Mouse (Mus musculus) liver, embryonic 16.5 days (tissue): ENCODE data around the gene Eif3g. TPM values are rescaled to one million over a fixed set of nuclear protein-coding genes. Genes with fewer than 3 reads are reported as not detected.

Source experiments
- ATAC-seq: fragments of 200-750 bp; cut with Nextera tagmentation; 2 replicates; pipeline ENCODE4 v1.8.0; 2017; ENCODE audit warnings: low read depth, mild to moderate bottlenecking, moderate number of reproducible peaks, moderate library complexity
- H3K27ac ChIP-seq: fragments of 300-500 bp; sonication (generic); 2 replicates; pipeline ENCODE4 v1.5.1; 2014; ENCODE audit warnings: mild to moderate bottlenecking, low read length
- H3K27me3 ChIP-seq: fragments of 300-500 bp; sonication (generic); 2 replicates; pipeline ENCODE4 v1.6.1; 2014; ENCODE audit warnings: low read depth, low read length, mixed read lengths; ENCODE audit not compliant: control insufficient read depth, insufficient read depth
- H3K36me3 ChIP-seq: fragments of 300-500 bp; sonication (generic); 2 replicates; pipeline ENCODE4 v1.6.1; 2014; ENCODE audit warnings: mild to moderate bottlenecking; ENCODE audit not compliant: control insufficient read depth, insufficient read depth
- H3K4me1 ChIP-seq: fragments of 300-500 bp; sonication (generic); 2 replicates; pipeline ENCODE4 v1.6.1; 2014; ENCODE audit warnings: low read depth, low read length, mixed read lengths; ENCODE audit not compliant: control insufficient read depth
- H3K4me2 ChIP-seq: fragments of 300-500 bp; sonication (generic); 2 replicates; pipeline ENCODE4 v1.6.1; 2014; ENCODE audit warnings: low read depth, low read length, mixed read lengths
- H3K4me3 ChIP-seq: fragments of 300-500 bp; sonication (generic); 2 replicates; pipeline ENCODE4 v1.5.1; 2014; ENCODE audit warnings: low read depth, mild to moderate bottlenecking, low read length
- H3K9ac ChIP-seq: fragments of 300-500 bp; sonication (generic); 2 replicates; pipeline ENCODE4 v1.6.1; 2014; ENCODE audit warnings: low read depth, low read length
- H3K9me3 ChIP-seq: fragments of 300-500 bp; sonication (generic); replicated peaks from 2 replicates; pipeline ENCODE4 v1.6.1; 2016; ENCODE audit warnings: low read length; ENCODE audit not compliant: control insufficient read depth
- WGBS: fragments of 180-500 bp; shearing (Covaris S2); extraction: QIAGEN DNeasy Blood & Tissue Kit; methylation state at CpG from one replicate; pipeline ENCODE4 v1.1.7; 2014; ENCODE audit not compliant: insufficient replicate concordance; 5-methylcytosine and 5-hydroxymethylcytosine counted together
- polyA plus RNA-seq: library from polyadenylated mRNA; unstranded; fragments of >200 nt; fragmentation: Nextera tagmentation; extraction: Ambion mirVana; gene quantifications from 2 replicates; pipeline ENCODE4 v1.2.1, GENCODE M21; 2015

Eif3g gene
- 149 and 161 TPM in 2 replicates for polyA plus RNA-seq

DNA sequence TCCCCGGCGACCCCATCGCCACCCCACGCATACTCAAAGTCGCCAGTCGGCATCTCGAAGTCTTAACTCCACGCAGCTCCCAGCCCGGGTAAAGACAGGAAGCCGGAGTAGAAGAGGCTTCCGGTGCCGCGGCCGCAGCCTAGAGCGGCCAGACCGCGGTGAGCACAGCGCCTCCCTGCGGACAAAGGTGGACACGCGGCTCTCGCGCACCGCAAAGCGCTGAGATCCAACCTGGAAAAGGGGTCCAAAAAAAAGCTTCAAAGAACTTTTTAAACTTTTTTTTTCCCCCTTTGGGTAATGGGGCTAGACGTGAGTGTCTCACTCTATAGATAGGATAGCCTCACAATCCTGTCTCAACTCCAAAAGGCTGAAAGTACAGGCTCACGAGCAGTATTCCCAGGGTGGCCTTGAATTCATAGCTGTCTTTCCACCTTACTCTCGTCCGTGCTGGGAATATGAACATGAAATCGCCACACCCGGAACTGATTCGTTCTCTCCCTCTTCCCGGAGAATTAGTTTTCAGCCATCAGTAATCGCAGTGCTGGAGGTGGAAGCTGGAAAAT lies at the start of gene Eif3g:
TSS of gene Eif3g (minus strand) at position 113 of the 563 bp plus-strand sequence.
- WGBS: 5% methylated on average over 34 of the region's 34 CpGs
- peak; percentile 81 for ATAC-seq
- Histone ChIP-seq H3K9me3 (no peaks in the 10 kb centered on the region), H3K9ac (peak within 1 kb of the TSS; percentile 93), H3K4me1 (peaks cover 27% of the 10 kb centered on the region), H3K4me3 (peak within 1 kb of the TSS; percentile 95), H3K27ac (peak within 1 kb of the TSS; percentile 81), H3K4me2 (peak within 1 kb of the TSS; percentile 95), H3K36me3 (peaks cover 29% of the 10 kb centered on the region), H3K27me3 (no peaks in the 10 kb centered on the region)

GRCm38 (mm10) chr9:20946066-20946880 lies 47.9 kb upstream of the Eif3g start:
- H3K27ac ChIP-seq: 0 out of 2 replicates have a peak overlapping the region, but pooled peaks have one; percentile 1
- H3K9me3 ChIP-seq: no peaks in the 10 kb centered on the region
- H3K4me2 ChIP-seq: no peak overlapping the region
- H3K4me1 ChIP-seq: peaks cover 51% of the 10 kb centered on the region
- ATAC-seq: no peak
- H3K27me3 ChIP-seq: no peaks in the 10 kb centered on the region
- no peak overlapping the region for H3K4me3 ChIP-seq
- WGBS: 58% methylated on average over 16 of the region's 16 CpGs
- peaks cover 10% of the 10 kb centered on the region for H3K36me3 ChIP-seq
- H3K9ac ChIP-seq: no peak overlapping the region

DNA sequence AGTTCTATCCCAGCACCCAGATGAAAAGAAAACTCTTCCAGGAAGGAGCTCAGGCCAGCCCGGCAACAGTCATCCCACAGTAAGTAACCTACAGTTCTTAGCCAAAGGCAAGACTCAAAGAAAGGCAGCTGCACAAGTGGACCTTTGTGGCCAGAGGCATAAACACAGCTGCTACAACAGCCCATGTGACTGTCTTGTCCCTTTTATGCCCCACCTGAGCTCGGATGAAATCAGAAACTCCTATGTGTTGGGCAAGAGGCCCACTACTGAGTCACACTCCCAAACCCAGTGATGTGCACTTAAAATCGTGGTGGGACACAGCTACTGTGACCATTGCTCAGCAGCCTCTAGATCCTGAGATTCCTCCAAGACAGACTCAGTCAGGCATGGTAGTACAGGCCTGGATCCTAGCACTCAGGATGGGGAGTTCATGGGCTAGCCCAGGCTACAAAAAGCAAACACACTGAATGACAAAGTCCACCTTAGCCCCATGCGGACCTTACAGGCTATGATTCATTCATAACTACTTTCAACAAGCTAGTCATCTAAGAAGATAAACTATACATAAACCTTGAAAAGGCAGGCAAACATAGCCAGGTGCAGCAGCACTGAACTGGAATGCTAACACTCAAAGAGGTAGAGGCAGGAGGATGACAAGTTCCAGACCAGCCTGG lies 46.4 kb upstream of the Eif3g start:
- H3K9ac ChIP-seq: no peak overlapping the region
- ATAC-seq: no peak
- H3K9me3 ChIP-seq: no peaks in the 10 kb centered on the region
- 74% methylated on average over 4 of the region's 4 CpGs for WGBS
- no peak overlapping the region for H3K4me3 ChIP-seq
- H3K36me3 ChIP-seq: peaks cover 21% of the 10 kb centered on the region
- H3K27ac ChIP-seq: no peak overlapping the region
- no peaks in the 10 kb centered on the region for H3K27me3 ChIP-seq
- H3K4me1 ChIP-seq: peaks cover 39% of the 10 kb centered on the region
- no peak overlapping the region for H3K4me2 ChIP-seq

DNA sequence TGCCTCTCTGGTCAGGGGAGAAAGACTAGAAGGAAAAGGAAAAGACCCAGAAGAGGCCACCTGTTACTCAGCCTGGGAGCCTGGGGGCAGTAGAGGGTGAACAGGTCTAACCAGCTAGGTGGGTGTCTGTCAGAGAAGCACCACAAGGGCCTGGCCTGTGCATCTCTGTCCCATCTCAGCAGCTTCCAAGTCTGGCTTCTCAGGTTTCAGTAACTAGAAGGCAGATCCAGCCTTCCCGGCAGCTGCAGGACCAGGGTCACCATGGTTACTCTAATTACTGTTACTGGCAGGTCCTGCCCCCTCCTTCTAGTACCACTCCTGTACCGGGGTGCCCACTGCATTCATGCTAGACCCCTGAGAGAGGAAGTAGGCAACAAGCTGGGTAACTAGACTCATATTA lies 45.5 kb upstream of the Eif3g start:
- Histone ChIP-seq H3K4me3 (no peak overlapping the region), H3K4me2 (no peak overlapping the region), H3K9ac (no peak overlapping the region), H3K9me3 (no peaks in the 10 kb centered on the region), H3K27me3 (no peaks in the 10 kb centered on the region), H3K36me3 (peaks cover 30% of the 10 kb centered on the region), H3K27ac (no peak overlapping the region), H3K4me1 (peaks cover 30% of the 10 kb centered on the region)
- 69% methylated on average over 2 of the region's 2 CpGs for WGBS
- no peak for ATAC-seq

DNA sequence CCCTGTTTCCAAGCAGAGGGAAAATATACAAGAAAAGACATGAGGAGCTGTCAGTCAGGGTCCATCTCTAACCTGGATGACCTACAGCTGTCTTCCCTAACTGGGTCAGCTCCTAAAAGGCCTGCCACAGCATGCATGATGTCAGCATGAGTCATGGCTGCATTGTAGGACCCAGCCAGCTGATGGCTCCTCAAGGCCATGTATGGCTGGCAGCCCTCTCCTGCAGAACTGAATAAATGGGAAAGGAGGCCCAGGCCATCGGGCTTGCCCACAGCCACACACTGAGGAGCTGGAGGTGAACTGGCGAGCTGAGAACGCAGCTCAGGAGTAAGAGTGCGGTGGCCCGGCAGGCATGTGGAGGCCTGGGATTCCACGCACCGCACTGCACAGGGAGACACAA lies 45.0 kb upstream of the Eif3g start:
- 91% methylated on average over 7 of the region's 7 CpGs for WGBS
- Histone ChIP-seq H3K9ac (no peak overlapping the region), H3K4me2 (no peak overlapping the region), H3K9me3 (no peaks in the 10 kb centered on the region), H3K36me3 (peaks cover 35% of the 10 kb centered on the region), H3K4me1 (peaks cover 26% of the 10 kb centered on the region), H3K27me3 (no peaks in the 10 kb centered on the region), H3K4me3 (no peak overlapping the region), H3K27ac (no peak overlapping the region)
- no peak for ATAC-seq

DNA sequence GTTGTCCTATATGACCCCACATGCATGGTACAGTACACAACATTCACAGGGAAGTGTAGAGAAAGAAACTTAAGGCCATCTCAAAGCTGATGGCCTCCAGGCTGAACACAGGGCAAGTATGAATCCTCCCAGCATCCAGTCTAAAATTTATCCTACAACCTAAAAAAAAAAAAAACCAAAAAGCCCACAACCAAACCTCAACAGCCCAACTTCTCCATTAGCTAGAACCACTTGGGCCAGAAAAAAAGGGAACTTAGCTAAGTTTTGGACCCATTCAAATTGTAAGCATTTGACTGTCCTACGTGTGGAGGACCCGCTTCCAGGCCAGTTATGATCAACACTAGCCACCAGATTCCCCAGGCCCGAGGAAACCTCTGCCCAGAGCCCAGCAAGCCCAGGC lies 24.8 kb upstream of the Eif3g start:
- WGBS: 84% methylated on average over 3 of the region's 3 CpGs
- ATAC-seq: no peak
- Histone ChIP-seq H3K27ac (no peak overlapping the region), H3K9me3 (no peaks in the 10 kb centered on the region), H3K9ac (no peak overlapping the region), H3K4me1 (no peaks in the 10 kb centered on the region), H3K4me3 (no peak overlapping the region), H3K27me3 (no peaks in the 10 kb centered on the region), H3K4me2 (no peak overlapping the region), H3K36me3 (peaks cover 91% of the 10 kb centered on the region)

DNA sequence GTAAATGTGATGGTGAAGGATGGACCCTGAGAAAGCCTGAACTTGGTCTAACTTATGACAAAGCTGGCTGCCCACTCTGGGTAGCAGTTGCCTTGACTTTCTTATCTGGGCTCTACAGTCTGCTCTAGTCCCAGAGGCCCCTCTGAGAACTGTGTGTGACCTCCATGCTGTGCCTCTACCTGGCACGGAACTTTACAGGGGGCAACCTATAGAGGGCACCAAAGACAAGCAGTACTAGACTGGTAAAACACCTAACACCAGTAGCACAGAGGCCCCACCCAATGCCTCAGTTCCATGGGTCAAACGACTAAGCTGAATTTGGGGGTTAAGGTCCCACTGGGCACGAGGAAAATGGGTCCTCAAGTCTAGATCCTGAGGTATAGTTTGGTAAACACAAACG lies 17.7 kb upstream of the Eif3g start:
- Histone ChIP-seq H3K9ac (no peak overlapping the region), H3K4me2 (no peak overlapping the region), H3K27ac (no peak overlapping the region), H3K36me3 (peaks cover 97% of the 10 kb centered on the region), H3K27me3 (no peaks in the 10 kb centered on the region), H3K4me1 (no peaks in the 10 kb centered on the region), H3K4me3 (no peak overlapping the region), H3K9me3 (no peaks in the 10 kb centered on the region)
- 66% methylated on average over 4 of the region's 4 CpGs for WGBS
- ATAC-seq: peak; percentile 71

GRCm38 (mm10) chr9:20909948-20910347 lies 11.5 kb upstream of the Eif3g start:
- peaks cover 94% of the 10 kb centered on the region for H3K36me3 ChIP-seq
- ATAC-seq: no peak
- 83% methylated on average over 9 of the region's 9 CpGs for WGBS
- H3K27me3 ChIP-seq: no peaks in the 10 kb centered on the region
- H3K4me3 ChIP-seq: no peak overlapping the region
- H3K4me2 ChIP-seq: no peak overlapping the region
- no peak overlapping the region for H3K9ac ChIP-seq
- H3K4me1 ChIP-seq: no peaks in the 10 kb centered on the region
- no peak overlapping the region for H3K27ac ChIP-seq
- H3K9me3 ChIP-seq: no peaks in the 10 kb centered on the region

GRCm38 (mm10) chr9:20902174-20902491 lies 3.7 kb upstream of the Eif3g start:
- Histone ChIP-seq H3K27me3 (no peaks in the 10 kb centered on the region), H3K9me3 (no peaks in the 10 kb centered on the region), H3K4me3 (no peak overlapping the region), H3K4me1 (peaks cover 22% of the 10 kb centered on the region), H3K27ac (peak overlapping the region; percentile 19; the same call in 1 of the 2 replicates), H3K36me3 (peaks cover 18% of the 10 kb centered on the region), H3K9ac (peak overlapping the region; percentile 49; the same call in 1 of the 2 replicates), H3K4me2 (peak overlapping the region; percentile 38)
- ATAC-seq: peak; percentile 46
- WGBS: 11% methylated on average over 6 of the region's 6 CpGs
